24 mouse cellular contexts compared by ENCODE assay signal in the genomic region with DNA sequence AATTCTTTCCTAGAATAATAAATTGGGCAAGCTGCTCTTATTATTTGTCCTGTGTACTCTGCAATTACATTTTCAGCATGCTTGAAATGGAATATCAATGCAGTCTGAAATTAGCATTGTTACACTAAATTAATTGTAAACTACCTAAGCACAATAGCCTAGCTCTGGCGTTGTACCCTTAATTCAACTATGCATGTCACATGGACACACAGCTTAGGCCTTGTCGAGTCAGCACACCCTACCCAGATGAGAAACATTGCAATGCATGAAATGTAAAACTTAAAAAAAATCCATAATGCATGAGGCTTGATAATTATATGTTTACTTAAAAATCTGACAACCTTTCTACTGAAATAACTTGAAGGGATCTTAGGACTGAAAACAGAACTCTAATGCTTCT.
DNase-seq lines count a peak whose midpoint lies in the region; ATAC-seq and TF ChIP-seq lines count a peak whose summit lies in the region.
"Had no signal": no experiment of that assay in that cellular context is flagged by ENCODE, and none has a peak within 500 bp of the region (broad histone marks: within the 10 kb centered on the region; RNA-seq: fewer than 3 reads in every experiment).

No protein-coding gene starts in this region.

- no peaks in the 10 kb centered on the region for H3K27me3 ChIP-seq in hindbrain, embryonic 12.5 days
- no peaks in the 10 kb centered on the region for H3K27me3 ChIP-seq in hindbrain, embryonic 16.5 days (replicated peaks; ENCODE audit: control insufficient read depth, insufficient read depth, low read length)
- no peaks in the 10 kb centered on the region for H3K27me3 ChIP-seq in forebrain, embryonic 14.5 days (replicated peaks; ENCODE audit: control insufficient read depth, insufficient read depth, low read length)
- no peaks in the 10 kb centered on the region for H3K27me3 ChIP-seq in forebrain, postnatal 0 days (ENCODE audit: insufficient read depth, low read length)
- H3K27me3 ChIP-seq: embryonic facial prominence, embryonic 12.5 days; embryonic facial prominence, embryonic 15.5 days; heart, embryonic 13.5 days; hindbrain, embryonic 15.5 days; intestine, embryonic 15.5 days had no signal

- 59% methylated on average over 2 of the region's 2 CpGs for WGBS in hindbrain, embryonic 12.5 days
- 48% methylated on average over 2 of the region's 2 CpGs for WGBS in hindbrain, embryonic 16.5 days
- WGBS in forebrain, embryonic 14.5 days, result 32% methylated on average over 2 of the region's 2 CpGs
- 19% methylated on average over 2 of the region's 2 CpGs for WGBS in forebrain, postnatal 0 days

- no peaks in the 10 kb centered on the region for H3K36me3 ChIP-seq in hindbrain, embryonic 12.5 days
- no peaks in the 10 kb centered on the region for H3K36me3 ChIP-seq in hindbrain, embryonic 16.5 days (ENCODE audit: control insufficient read depth, insufficient read depth, low read length)
- no peaks in the 10 kb centered on the region for H3K36me3 ChIP-seq in forebrain, embryonic 14.5 days (ENCODE audit: control insufficient read depth, insufficient read depth, low read length)
- no peaks in the 10 kb centered on the region for H3K36me3 ChIP-seq in forebrain, postnatal 0 days (ENCODE audit: insufficient read depth)
- H3K36me3 ChIP-seq: embryonic facial prominence, embryonic 12.5 days; embryonic facial prominence, embryonic 15.5 days; heart, embryonic 10.5 days; heart, embryonic 13.5 days; hindbrain, embryonic 15.5 days; intestine, embryonic 15.5 days had no signal

- no peak overlapping the region for H3K4me2 ChIP-seq in hindbrain, embryonic 12.5 days (replicated peaks)
- H3K4me2 ChIP-seq in hindbrain, embryonic 16.5 days (ENCODE audit: low read length), result no peak overlapping the region
- no peak overlapping the region for H3K4me2 ChIP-seq in forebrain, embryonic 14.5 days (ENCODE audit: low read length)
- H3K4me2 ChIP-seq in forebrain, postnatal 0 days (ENCODE audit: low read depth), result no peak overlapping the region
- H3K4me2 ChIP-seq: embryonic facial prominence, embryonic 12.5 days; embryonic facial prominence, embryonic 15.5 days; heart, embryonic 13.5 days; hindbrain, embryonic 15.5 days; intestine, embryonic 15.5 days had no signal

- no peak for TF ChIP-seq CTCF in brain, embryonic 14.5 days (IDR thresholded peaks at IDR 0.05; ENCODE audit: borderline replicate concordance, extremely low read depth, insufficient read depth, insufficient read length)
- TF ChIP-seq CTCF in forebrain, postnatal 0 days (IDR thresholded peaks at IDR 0.05; ENCODE audit: low read depth), result no peak

- no peak overlapping the region for H3K27ac ChIP-seq in hindbrain, embryonic 12.5 days
- no peak overlapping the region for H3K27ac ChIP-seq in hindbrain, embryonic 16.5 days (ENCODE audit: low read depth, low read length)
- no peak overlapping the region for H3K27ac ChIP-seq in forebrain, embryonic 14.5 days (ENCODE audit: low read depth, low read length)
- H3K27ac ChIP-seq in forebrain, postnatal 0 days (ENCODE audit: low read depth, low read length), result no peak overlapping the region
- H3K27ac ChIP-seq: embryonic facial prominence, embryonic 12.5 days; embryonic facial prominence, embryonic 15.5 days; heart, adult 2 months; heart, embryonic 10.5 days; heart, embryonic 13.5 days; hindbrain, embryonic 15.5 days; intestine, embryonic 15.5 days had no signal

- H3K9ac ChIP-seq in hindbrain, embryonic 12.5 days, result no peak overlapping the region
- no peak overlapping the region for H3K9ac ChIP-seq in hindbrain, embryonic 16.5 days (ENCODE audit: low read depth, low read length)
- no peak overlapping the region for H3K9ac ChIP-seq in forebrain, embryonic 14.5 days (ENCODE audit: low read length)
- no peak overlapping the region for H3K9ac ChIP-seq in forebrain, postnatal 0 days
- H3K9ac ChIP-seq: embryonic facial prominence, embryonic 12.5 days; embryonic facial prominence, embryonic 15.5 days; heart, embryonic 13.5 days; hindbrain, embryonic 15.5 days; intestine, embryonic 15.5 days had no signal

- H3K4me1 ChIP-seq in hindbrain, embryonic 12.5 days, result no peaks in the 10 kb centered on the region
- no peaks in the 10 kb centered on the region for H3K4me1 ChIP-seq in hindbrain, embryonic 16.5 days (ENCODE audit: control insufficient read depth, insufficient read depth, low read depth, low read length)
- H3K4me1 ChIP-seq in forebrain, embryonic 14.5 days (ENCODE audit: control insufficient read depth, insufficient read depth, low read length), result no peaks in the 10 kb centered on the region
- no peaks in the 10 kb centered on the region for H3K4me1 ChIP-seq in forebrain, postnatal 0 days (ENCODE audit: insufficient read depth)
- H3K4me1 ChIP-seq: embryonic facial prominence, embryonic 12.5 days; embryonic facial prominence, embryonic 15.5 days; heart, embryonic 10.5 days; heart, embryonic 13.5 days; hindbrain, embryonic 15.5 days; intestine, embryonic 15.5 days had no signal

- DNase-seq in brain, embryonic 14.5 days (ENCODE audit: low read depth), result peak; percentile 60
- DNase-seq in forebrain, embryonic 14.5 days (ENCODE audit: low spot score), result peak; percentile 42
- no peak for DNase-seq in forebrain, postnatal 0 days
- no peak for DNase-seq in cerebellum, postnatal 4 days (ENCODE audit: low spot score in 2 of 2)
- DNase-seq: adrenal gland, adult 2 months; adrenal gland, postnatal 14 days; cerebellum, adult 11-12 months; cerebellum, adult 8-10 months; cerebellum, postnatal 10 days; gastrocnemius, postnatal 10 days; gastrocnemius, postnatal 36 days; heart, adult 2 months; heart, postnatal 14 days; heart, postnatal 4 days; kidney, adult 11 months had no signal

- H3K9me3 ChIP-seq in hindbrain, embryonic 12.5 days (replicated peaks), result no peaks in the 10 kb centered on the region
- no peaks in the 10 kb centered on the region for H3K9me3 ChIP-seq in hindbrain, embryonic 16.5 days (ENCODE audit: control insufficient read depth, low read length)
- H3K9me3 ChIP-seq in forebrain, embryonic 14.5 days (replicated peaks; ENCODE audit: control insufficient read depth, low read length), result no peaks in the 10 kb centered on the region
- H3K9me3 ChIP-seq in forebrain, postnatal 0 days (ENCODE audit: low read length), result no peaks in the 10 kb centered on the region
- H3K9me3 ChIP-seq: embryonic facial prominence, embryonic 12.5 days; embryonic facial prominence, embryonic 15.5 days; heart, embryonic 10.5 days; heart, embryonic 13.5 days; hindbrain, embryonic 15.5 days; intestine, embryonic 15.5 days had no signal

- no peak overlapping the region for H3K4me3 ChIP-seq in hindbrain, embryonic 12.5 days
- H3K4me3 ChIP-seq in hindbrain, embryonic 16.5 days (ENCODE audit: low read length), result no peak overlapping the region
- H3K4me3 ChIP-seq in forebrain, embryonic 14.5 days (ENCODE audit: low read depth, low read length), result no peak overlapping the region
- H3K4me3 ChIP-seq in forebrain, postnatal 0 days (ENCODE audit: low read depth, low read length), result no peak overlapping the region
- H3K4me3 ChIP-seq: embryonic facial prominence, embryonic 12.5 days; embryonic facial prominence, embryonic 15.5 days; heart, adult 2 months; heart, embryonic 10.5 days; heart, embryonic 13.5 days; hindbrain, embryonic 15.5 days; intestine, embryonic 15.5 days had no signal

- TF ChIP-seq POLR2A in brain, embryonic 14.5 days (IDR thresholded peaks at IDR 0.05; ENCODE audit: borderline replicate concordance, extremely low read depth, insufficient read depth, insufficient read length, poor library complexity, severe bottlenecking), result no peak

- peak; percentile 64; the same call in 1 of the 2 replicates for ATAC-seq in hindbrain, embryonic 12.5 days (ENCODE audit: low FRiP score)
- no peak for ATAC-seq in hindbrain, embryonic 16.5 days
- peak; percentile 79 for ATAC-seq in forebrain, embryonic 14.5 days
- peak; percentile 32; the same call in 1 of the 2 replicates for ATAC-seq in forebrain, postnatal 0 days
- ATAC-seq: CD4-positive, CD25-positive, alpha-beta regulatory T cell, adult 4 months; intestine, embryonic 15.5 days had no signal

Comparison
In these comparisons a context has a peak if more than half of its experiments do, and no peak if none do; other contexts are left out.
1. DNase-seq: peak in brain, embryonic 14.5 days (single experiment) and forebrain, embryonic 14.5 days (single experiment); none in forebrain, postnatal 0 days (single experiment) and cerebellum, postnatal 4 days (0 of 2).